Mouse (Mus musculus) bone marrow, adult 2 months (tissue): ENCODE data around the gene 4921530L21Rik. TPM values are rescaled to one million over a fixed set of nuclear protein-coding genes. Genes with fewer than 3 reads are reported as not detected.

Experiments
- H3K27ac ChIP-seq: fragments of 200-500 bp; 2 replicates; pipeline ENCODE4 v1.5.1; 2012; ENCODE audit warnings: low read depth, mild to moderate bottlenecking, control low read depth, inconsistent platforms, low read length; ENCODE audit not compliant: control insufficient read depth, poor library complexity, insufficient read depth
- H3K4me1 ChIP-seq: fragments of 200-500 bp; 2 replicates; pipeline ENCODE4 v1.6.1; 2011; ENCODE audit warnings: low read length; ENCODE audit not compliant: control insufficient read depth, insufficient read depth
- H3K4me3 ChIP-seq: fragments of 200-500 bp; replicated peaks from 2 replicates; pipeline ENCODE3; 2011; ENCODE audit warnings: mild to moderate bottlenecking, low read depth, low read length, control low read depth; ENCODE audit not compliant: control insufficient read depth
- CTCF ChIP-seq: fragments of 200-500 bp; IDR thresholded peaks from 2 replicates; pipeline ENCODE4 v1.5.1; 2011; ENCODE audit warnings: low read length, control low read depth; ENCODE audit not compliant: control insufficient read depth, insufficient read depth
- POLR2A ChIP-seq: fragments of 200-500 bp; IDR thresholded peaks from 2 replicates; pipeline ENCODE4 v1.6.1; 2011; ENCODE audit warnings: low read depth, mild to moderate bottlenecking, control low read depth, low read length, borderline replicate concordance; ENCODE audit not compliant: control insufficient read depth
- WGBS: fragments of 180-500 bp; shearing (Covaris S2); methylation state at CpG from one replicate; pipeline ENCODE4 v1.1.7; 2018; 5-methylcytosine and 5-hydroxymethylcytosine counted together
- polyA plus RNA-seq: library from polyadenylated mRNA; stranded (reverse); fragments of >200 nt; gene quantifications from 2 replicates; pipeline ENCODE4 v1.2.4, GENCODE M21; 2011; ENCODE audit warnings: low replicate concordance; ENCODE audit not compliant: missing spikeins, insufficient read depth, insufficient read length

4921530L21Rik gene
- polyA plus RNA-seq, 1 experiment, result not detected

DNA sequence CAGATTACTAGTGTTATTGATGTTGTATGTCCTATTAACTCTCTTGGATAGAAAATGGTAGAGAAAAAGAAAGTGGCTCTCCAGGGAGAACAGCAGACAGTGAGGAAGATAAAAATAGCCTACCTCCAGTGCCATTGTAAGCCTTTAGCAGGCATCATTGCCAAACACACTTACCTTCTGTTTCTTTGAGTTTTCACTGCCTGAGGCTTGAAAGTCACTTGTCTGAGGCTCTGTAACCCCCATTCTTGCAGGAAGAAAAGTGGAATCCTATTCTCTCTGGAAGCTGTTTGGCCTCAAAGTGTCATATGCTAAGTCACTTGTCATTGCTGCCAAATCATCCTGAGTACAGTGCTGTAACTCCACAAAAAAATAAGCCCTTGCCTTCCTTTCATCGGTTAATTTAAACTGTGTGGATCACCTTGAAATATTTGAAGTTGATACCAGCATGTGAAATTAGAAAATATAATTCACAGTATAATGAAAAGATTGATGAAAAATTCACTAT, 23.6 kb downstream of the 4921530L21Rik start:
- no peak overlapping the region for H3K4me3 ChIP-seq
- TF ChIP-seq POLR2A (no peak), CTCF (no peak)
- 78% methylated on average over 1 of the region's 1 CpGs for WGBS
- no peak overlapping the region for H3K27ac ChIP-seq
- H3K4me1 ChIP-seq, result no peaks in the 10 kb centered on the region

DNA sequence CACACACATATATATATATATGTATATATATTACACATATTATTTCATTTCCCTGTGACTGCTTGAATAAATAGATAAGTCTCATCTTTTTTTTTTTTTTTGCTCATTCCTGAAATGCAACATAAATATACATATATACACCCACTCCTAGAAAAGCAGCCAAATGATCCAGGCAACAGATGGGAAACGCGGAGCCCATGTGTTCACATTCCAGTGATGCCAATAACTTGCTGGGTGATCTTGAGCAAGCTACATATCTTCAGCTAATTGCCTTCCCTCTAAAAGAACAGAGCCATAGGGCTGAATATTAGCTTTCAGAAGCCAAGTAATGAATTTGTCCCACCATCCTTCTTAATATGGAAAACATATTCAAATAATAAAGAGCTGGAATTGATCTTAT, 32.2 kb downstream of the 4921530L21Rik start:
- WGBS, result 92% methylated on average over 2 of the region's 2 CpGs
- Histone ChIP-seq H3K4me3 (no peak overlapping the region), H3K4me1 (no peaks in the 10 kb centered on the region), H3K27ac (no peak overlapping the region)
- TF ChIP-seq CTCF (no peak), POLR2A (no peak)

DNA sequence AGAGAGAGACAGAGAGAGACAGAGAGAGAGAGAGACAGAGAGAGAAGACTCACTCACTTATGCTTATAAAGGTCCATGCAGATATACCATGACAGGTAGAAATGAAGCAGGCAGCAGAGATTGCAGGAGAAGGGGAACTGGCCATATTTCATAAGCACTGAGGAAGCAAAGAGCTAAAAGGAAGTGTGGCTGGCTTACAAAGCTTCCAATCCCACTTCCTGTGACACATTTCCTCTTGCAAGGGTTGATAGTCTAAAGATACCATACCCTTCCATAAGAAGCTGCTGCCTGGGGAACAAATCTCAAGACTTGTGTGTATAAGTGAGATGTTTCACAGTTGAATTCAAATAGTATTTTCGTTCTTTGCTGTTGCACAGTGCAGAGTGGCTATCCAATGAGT, 45.7 kb downstream of the 4921530L21Rik start:
- no peak for TF ChIP-seq POLR2A
- no peak for TF ChIP-seq CTCF
- Histone ChIP-seq H3K27ac (no peak overlapping the region), H3K4me3 (no peak overlapping the region), H3K4me1 (no peaks in the 10 kb centered on the region)
- 46% methylated on average over 1 of the region's 1 CpGs for WGBS

DNA sequence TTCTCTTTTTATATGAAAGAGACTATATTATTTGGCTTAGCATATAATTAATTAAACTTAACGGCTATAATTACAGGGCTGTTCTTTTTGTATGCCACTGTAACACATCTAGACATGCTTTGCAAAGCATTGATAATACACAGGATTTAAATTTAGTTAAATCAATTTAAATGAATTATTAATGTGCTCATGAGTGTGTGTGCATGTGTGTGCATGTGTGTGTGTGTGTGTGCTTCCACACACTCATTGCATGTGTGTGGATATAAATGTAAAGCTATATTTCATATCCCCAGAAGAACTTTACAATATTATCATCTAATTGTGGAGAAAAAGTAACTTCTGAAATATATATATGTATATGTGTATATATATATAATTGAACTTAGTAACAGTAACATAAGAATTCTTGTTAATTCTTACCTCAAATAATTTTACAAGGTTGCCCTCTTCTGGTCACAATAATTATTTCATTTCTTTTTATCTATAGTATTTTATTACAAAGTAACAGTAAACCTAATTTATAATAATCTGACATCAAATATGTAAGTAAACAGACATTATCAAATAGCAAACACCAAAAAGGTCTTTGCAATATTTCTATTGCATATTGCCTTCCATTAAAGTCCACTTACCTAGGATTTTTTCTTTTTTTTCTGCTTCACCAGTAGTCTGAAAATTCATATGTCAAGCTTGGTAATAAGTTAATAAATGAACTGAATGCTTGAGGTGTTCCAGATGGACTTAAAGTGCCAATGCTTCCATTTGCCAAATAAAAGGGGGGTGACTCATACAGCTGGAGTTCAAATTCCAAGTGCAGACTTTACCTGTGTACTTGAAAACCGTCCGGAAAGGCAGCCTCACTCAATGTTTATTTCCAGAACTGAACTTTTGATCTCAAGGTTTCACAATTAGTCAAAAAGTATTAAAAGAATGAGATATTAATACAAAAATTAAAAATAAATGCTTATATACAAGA, 47.0 kb downstream of the 4921530L21Rik start:
- no peak overlapping the region for H3K4me3 ChIP-seq

More for the DNA sequence above, 47.0 kb downstream of the 4921530L21Rik start:
- no peak overlapping the region for H3K27ac ChIP-seq
- TF ChIP-seq POLR2A (no peak), CTCF (no peak)
- H3K4me1 ChIP-seq, result no peaks in the 10 kb centered on the region
- WGBS, result 84% methylated on average over 3 of the region's 3 CpGs
